Mouse (Mus musculus) cerebellum, adult 2 months (tissue): Measurements from ENCODE around the gene Rpl7a. TPM values are rescaled to one million over a fixed set of nuclear protein-coding genes. Genes with fewer than 3 reads are reported as not detected.
A peak's percentile ranks its signal among the peaks of the same experiment; 100 is the strongest.

Experiments used
- DNase-seq, 2 experiments: peaks; one replicate each; pipeline ENCODE4 v3.0.0; 2021
- H3K27ac ChIP-seq: fragments of 200-500 bp; 2 replicates; pipeline ENCODE4 v1.5.1; 2012; ENCODE audit warnings: low read length, control low read depth, inconsistent platforms; ENCODE audit not compliant: insufficient read depth
- H3K27me3 ChIP-seq: fragments of 200-500 bp; 2 replicates; pipeline ENCODE4 v1.6.1; 2012; ENCODE audit warnings: inconsistent platforms, mild to moderate bottlenecking, low read length, moderate library complexity; ENCODE audit not compliant: control insufficient read depth, insufficient read depth
- H3K4me1 ChIP-seq: fragments of 200-500 bp; 2 replicates; pipeline ENCODE4 v1.6.1; 2011; ENCODE audit warnings: low read length; ENCODE audit not compliant: control insufficient read depth, insufficient read depth
- H3K4me3 ChIP-seq: fragments of 200-500 bp; replicated peaks from 2 replicates; pipeline ENCODE3; 2011; ENCODE audit warnings: mild to moderate bottlenecking, low read depth, low read length, control low read depth; ENCODE audit not compliant: insufficient read depth
- CTCF ChIP-seq: fragments of 200-500 bp; IDR thresholded peaks from 2 replicates; pipeline ENCODE4 v1.5.1; 2011; ENCODE audit warnings: low read depth, mild to moderate bottlenecking, control low read depth, low read length, moderate library complexity, borderline replicate concordance; ENCODE audit not compliant: insufficient read depth
- POLR2A ChIP-seq: fragments of 200-500 bp; IDR thresholded peaks from 2 replicates; pipeline ENCODE4 v1.6.1; 2011; ENCODE audit warnings: low read length, control low read depth, borderline replicate concordance; ENCODE audit not compliant: insufficient read depth
- WGBS: fragments of 180-500 bp; shearing (Covaris S2); methylation state at CpG from one replicate; pipeline ENCODE4 v1.1.7; 2018; 5-methylcytosine and 5-hydroxymethylcytosine counted together
- polyA plus RNA-seq: library from polyadenylated mRNA; depleted of rRNA; stranded (reverse); fragments of >200 nt; gene quantifications from 2 replicates; pipeline ENCODE4 v1.2.3, GENCODE M21; 2012

Gene Rpl7a
- polyA plus RNA-seq, 1 experiment = 670 TPM

DNA sequence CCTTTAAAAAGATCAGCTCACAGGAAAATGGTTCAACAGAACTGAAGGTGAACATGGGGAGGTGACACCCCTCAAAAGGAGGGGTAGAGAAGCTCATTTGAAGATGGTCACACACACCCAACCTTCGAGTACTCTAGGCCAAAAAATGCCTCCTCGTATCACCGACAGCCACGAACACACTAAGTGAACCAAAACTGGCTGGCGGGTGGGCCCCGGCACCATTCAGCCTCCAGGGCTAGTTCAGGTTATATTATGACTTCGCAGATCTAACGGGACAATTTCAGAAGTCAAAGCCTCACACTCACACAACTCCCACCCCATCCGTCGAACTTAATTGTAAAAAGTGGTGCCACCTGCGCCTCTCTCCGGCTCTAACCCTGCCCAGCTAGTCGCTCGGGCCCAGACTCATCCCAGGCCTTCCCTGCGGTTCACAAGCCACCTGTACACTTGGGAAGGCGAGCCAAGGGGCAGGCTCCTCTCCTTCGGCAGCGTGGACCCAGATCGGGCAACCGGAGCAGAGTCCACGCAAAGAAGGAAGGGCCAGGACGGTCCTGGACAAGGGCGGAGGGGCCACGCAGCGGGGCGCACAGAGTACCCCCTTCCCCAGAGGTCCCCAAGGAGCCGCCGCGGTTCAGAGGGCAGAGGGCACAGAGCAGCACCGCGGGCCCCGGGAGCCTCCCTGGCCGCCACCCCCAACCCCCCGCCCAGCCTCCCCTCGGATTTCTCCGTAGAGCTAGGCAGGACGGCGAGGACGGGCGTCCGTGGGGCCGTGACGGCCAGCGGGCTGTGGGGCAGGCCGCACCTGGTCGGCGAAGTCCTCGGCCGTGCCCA, 22.1 kb downstream of the Rpl7a start:
- Histone ChIP-seq H3K27ac (peak overlapping the region; percentile 81; the same call in 1 of the 2 replicates), H3K4me3 (peak overlapping the region; percentile 85), H3K4me1 (peaks cover 13% of the 10 kb centered on the region), H3K27me3 (no peaks in the 10 kb centered on the region)
- TF ChIP-seq POLR2A (no peak), CTCF (no peak)
- WGBS = under 1% methylated on average over 49 of the region's 49 CpGs
- peak; percentile 62 to 63 for DNase-seq

- DNase-seq = peak; percentile 93
- WGBS = 1% methylated on average over 66 of the region's 70 CpGs
- Histone ChIP-seq H3K27me3 (no peaks in the 10 kb centered on the region), H3K4me1 (peaks cover 10% of the 10 kb centered on the region), H3K4me3 (peak within 1 kb of the TSS; percentile 88), H3K27ac (peak within 1 kb of the TSS; percentile 81)
- TF ChIP-seq POLR2A (peak; percentile 69), CTCF (no peak)
Measured at GRCm38 (mm10) chr2:26933304-26934055, 22.9 kb downstream of the Rpl7a start, which contains the start of the genes Surf4 and Stkld1. Gene Surf4 (minus strand): TSS chr2:26933928. Gene Stkld1 (plus strand): TSS chr2:26934047.

DNA sequence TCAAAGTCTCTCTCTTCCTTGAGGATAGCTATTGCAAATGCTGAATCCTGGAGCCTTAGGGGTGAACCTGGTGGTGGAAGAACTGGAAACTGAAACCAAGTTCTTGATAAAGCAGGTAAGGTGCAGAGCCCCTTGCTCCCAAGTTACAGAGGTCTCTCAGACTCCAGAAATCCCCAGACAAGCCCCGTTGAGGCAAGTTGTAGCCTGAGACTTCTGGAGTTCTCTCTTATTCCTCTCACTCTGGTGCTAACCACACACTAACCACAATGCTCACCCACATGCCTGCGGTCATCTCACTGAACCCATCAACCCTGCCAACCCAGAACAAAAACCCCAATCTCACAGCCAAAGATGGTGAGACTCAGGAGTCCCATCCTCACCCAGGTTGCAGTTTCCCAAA, 24.7 kb downstream of the Rpl7a start:
- Histone ChIP-seq H3K4me3 (no peak overlapping the region), H3K4me1 (peaks cover 10% of the 10 kb centered on the region), H3K27ac (no peak overlapping the region), H3K27me3 (no peaks in the 10 kb centered on the region)
- WGBS = 83% methylated on average over 2 of the region's 2 CpGs
- no peak for TF ChIP-seq CTCF
- no peak for TF ChIP-seq POLR2A
- DNase-seq = no peak

- no peak for DNase-seq
- H3K27ac ChIP-seq = no peak overlapping the region
- TF ChIP-seq CTCF = no peak
- H3K27me3 ChIP-seq = no peaks in the 10 kb centered on the region
- H3K4me1 ChIP-seq = peaks cover 4% of the 10 kb centered on the region; the same call in 1 of the 2 replicates
- WGBS = 68% methylated on average over 1 of the region's 1 CpGs
- H3K4me3 ChIP-seq = no peak overlapping the region
Measured at GRCm38 (mm10) chr2:26936425-26936824, 25.9 kb downstream of the Rpl7a start.

DNA sequence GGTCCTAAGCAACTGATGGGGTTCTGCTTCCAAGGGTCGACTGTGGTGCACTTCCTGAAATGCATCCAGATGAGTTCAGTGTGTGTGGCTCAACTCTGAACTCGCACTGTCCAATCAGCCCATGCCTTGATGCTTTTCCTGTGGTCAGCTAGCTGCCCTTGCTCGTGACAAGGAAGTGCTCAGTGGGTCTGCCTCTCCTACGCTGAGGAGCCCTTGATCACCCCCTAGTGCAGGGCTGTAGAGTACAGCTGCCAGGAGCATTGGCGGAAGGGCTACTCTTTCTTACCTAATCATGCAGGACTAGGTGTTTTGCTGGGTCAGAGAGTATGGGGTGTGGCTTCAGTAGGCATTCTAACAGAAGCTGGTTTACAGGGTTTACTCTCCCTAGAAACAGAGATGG, 31.0 kb downstream of the Rpl7a start:
- H3K4me1 ChIP-seq = no peaks in the 10 kb centered on the region
- WGBS = 44% methylated on average over 5 of the region's 5 CpGs
- DNase-seq = no peak
- no peak overlapping the region for H3K4me3 ChIP-seq
- TF ChIP-seq CTCF (no peak), POLR2A (no peak)
- no peaks in the 10 kb centered on the region for H3K27me3 ChIP-seq
- H3K27ac ChIP-seq = no peak overlapping the region

GRCm38 (mm10) chr2:26943253-26943652, 32.7 kb downstream of the Rpl7a start:
- no peak for DNase-seq
- Histone ChIP-seq H3K4me3 (no peak overlapping the region), H3K27ac (no peak overlapping the region), H3K27me3 (no peaks in the 10 kb centered on the region), H3K4me1 (no peaks in the 10 kb centered on the region)
- WGBS = 75% methylated on average over 3 of the region's 3 CpGs
- TF ChIP-seq CTCF = no peak
- TF ChIP-seq POLR2A = no peak

- Histone ChIP-seq H3K27ac (no peak overlapping the region), H3K4me1 (peaks cover 18% of the 10 kb centered on the region), H3K4me3 (no peak overlapping the region), H3K27me3 (no peaks in the 10 kb centered on the region)
- TF ChIP-seq CTCF = no peak
- no peak for TF ChIP-seq POLR2A
- peak in 1 of 2 experiments; percentile 57 for DNase-seq
- 55% methylated on average over 2 of the region's 2 CpGs for WGBS
Measured at GRCm38 (mm10) chr2:26950411-26950810, 39.8 kb downstream of the Rpl7a start.
